Mouse (Mus musculus): ENCODE results near the gene Zfp839. TPM values are rescaled to one million over a fixed set of nuclear protein-coding genes. Genes with fewer than 3 reads are reported as not detected.

The Zfp839 gene
- total and polyA plus RNA-seq, 3 experiments: 4.2 to 5.0 TPM; not detected in 1

DNA sequence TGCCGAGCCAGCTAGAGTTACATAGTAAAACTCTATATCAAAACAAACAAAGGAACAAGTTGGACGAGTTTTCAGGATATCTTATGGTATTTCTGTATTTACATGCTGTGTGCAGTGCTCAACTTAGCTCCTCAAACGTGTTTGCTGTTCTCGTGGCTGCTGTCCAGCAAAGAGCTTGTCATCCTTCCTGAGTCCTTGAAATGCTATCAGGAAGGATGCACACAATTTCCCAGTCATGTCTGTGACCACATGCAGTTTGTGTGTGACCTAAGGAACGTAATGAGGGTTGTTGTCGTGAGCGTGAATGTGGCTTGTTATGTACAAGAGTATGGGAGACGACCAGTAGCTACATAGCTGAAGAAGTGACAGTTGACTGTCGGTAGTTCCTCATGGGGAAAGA lies 65.7 kb downstream of the Zfp839 start:
- Histone ChIP-seq H3K27ac (ENCODE audit: control insufficient read depth, low read depth, low read length) (no peak overlapping the region), H3K9ac (ENCODE audit: control insufficient read depth, low read depth, low read length, poor library complexity, severe bottlenecking) (no peak overlapping the region), H3K79me2 (ENCODE audit: control insufficient read depth, insufficient read depth, low read length, poor library complexity) (no peaks in the 10 kb centered on the region), H3K27me3 (ENCODE audit: control insufficient read depth in 1 of 2, insufficient read depth in 2 of 2, low read length in 2 of 2) (no peaks in the 10 kb centered on the region), H3K4me3 (ENCODE audit: control insufficient read depth in 1 of 2, insufficient read depth in 1 of 2, low read depth in 2 of 2, low read length in 2 of 2) (no peak overlapping the region), H3K4me1 (ENCODE audit: control insufficient read depth in 1 of 2, insufficient read depth in 2 of 2, low read length in 2 of 2) (no peaks in the 10 kb centered on the region), H3K36me3 (ENCODE audit: control insufficient read depth in 1 of 2, insufficient read depth in 2 of 2, low read length in 2 of 2) (peaks cover 0 to 1% of the 10 kb centered on the region in 2 experiments; a peak in 1 of 4 replicates), H3K9me3 (replicated peaks; ENCODE audit: insufficient read depth, low read length) (no peaks in the 10 kb centered on the region)
- TF ChIP-seq POLR2AphosphoS2 (IDR thresholded peaks at IDR 0.05; ENCODE audit: low read length) (no peak), MXI1 (IDR thresholded peaks at IDR 0.05; ENCODE audit: low read depth, low read length) (no peak), BHLHE40 (IDR thresholded peaks at IDR 0.05; ENCODE audit: borderline replicate concordance, low read depth, low read length) (no peak), USF1 (IDR thresholded peaks at IDR 0.05; ENCODE audit: low read depth, low read length) (no peak), CHD1 (IDR thresholded peaks at IDR 0.05; ENCODE audit: low read depth, low read length) (no peak), SIN3A (IDR thresholded peaks at IDR 0.05; ENCODE audit: low read length) (no peak), KAT2A (conservative IDR thresholded peaks at IDR 0.05; ENCODE audit: low read depth, low read length) (no peak), ETS1 (IDR thresholded peaks at IDR 0.05; ENCODE audit: low read depth, low read length) (no peak), GATA1 (IDR thresholded peaks at IDR 0.05; ENCODE audit: low read depth, low read length) (no peak)
- DNase-seq (ENCODE audit: low read depth, low spot score): no peak

Other genes starting within 250 kb of the Zfp839 start
- gene Dync1h1, start 248.8 kb upstream of the Zfp839 start, total RNA-seq (2012; rRNA removed): 98.2 and 101 TPM in 2 replicates
- 100 to 1,000 TPM; 157 to 230 TPM for gene Dync1h1, start 248.8 kb upstream of the Zfp839 start, polyA plus RNA-seq (2012; ENCODE audit: insufficient read depth in 1 of 2, insufficient read length in 2 of 2, low read depth in 1 of 2, low replicate concordance in 2 of 2, missing spikeins in 1 of 2)
- gene 1700001K19Rik, start 167.6 kb upstream of the Zfp839 start, total RNA-seq (2012; rRNA removed): not detected in 2 replicates
- under 1 TPM in 1 of 2 experiments, not detected in 1; 0.29 TPM for gene 1700001K19Rik, start 167.6 kb upstream of the Zfp839 start, polyA plus RNA-seq (2012; ENCODE audit: insufficient read depth in 1 of 2, insufficient read length in 2 of 2, low read depth in 1 of 2, low replicate concordance in 2 of 2, missing spikeins in 1 of 2)
- 1,509 and 1,517 TPM in 2 replicates for gene Hsp90aa1, start 147.5 kb upstream of the Zfp839 start, total RNA-seq (2012; rRNA removed)
- gene Hsp90aa1, start 147.5 kb upstream of the Zfp839 start, polyA plus RNA-seq (2012; ENCODE audit: insufficient read depth in 1 of 2, insufficient read length in 2 of 2, low read depth in 1 of 2, low replicate concordance in 2 of 2, missing spikeins in 1 of 2): 1,000 to 10,000 TPM in 1 of 2 experiments, 100 to 1,000 TPM in 1; 913 to 1,471 TPM
- gene Wdr20, start 112.3 kb upstream of the Zfp839 start, total RNA-seq (2012; rRNA removed): 21.9 and 25.8 TPM in 2 replicates
- gene Wdr20, start 112.3 kb upstream of the Zfp839 start, polyA plus RNA-seq (2012; ENCODE audit: insufficient read depth in 1 of 2, insufficient read length in 2 of 2, low read depth in 1 of 2, low replicate concordance in 2 of 2, missing spikeins in 1 of 2): 10 to 100 TPM in 1 of 2 experiments, not detected in 1; 18.8 TPM
- gene Mok, start 9.3 kb upstream of the Zfp839 start, total RNA-seq (2012; rRNA removed): 0.39 and 1.2 TPM in 2 replicates
- 1 to 10 TPM in 1 of 2 experiments, not detected in 1; 1.6 TPM for gene Mok, start 9.3 kb upstream of the Zfp839 start, polyA plus RNA-seq (2012; ENCODE audit: insufficient read depth in 1 of 2, insufficient read length in 2 of 2, low read depth in 1 of 2, low replicate concordance in 2 of 2, missing spikeins in 1 of 2)
- gene Cinp, start 38.9 kb downstream of the Zfp839 start, total RNA-seq (2012; rRNA removed): 189 and 210 TPM in 2 replicates
- 100 to 1,000 TPM in 1 of 2 experiments, not detected in 1; 162 TPM for gene Cinp, start 38.9 kb downstream of the Zfp839 start, polyA plus RNA-seq (2012; ENCODE audit: insufficient read depth in 1 of 2, insufficient read length in 2 of 2, low read depth in 1 of 2, low replicate concordance in 2 of 2, missing spikeins in 1 of 2)
- gene Tecpr2, start 39.0 kb downstream of the Zfp839 start, total RNA-seq (2012; rRNA removed): 5.9 and 6.0 TPM in 2 replicates
- gene Tecpr2, start 39.0 kb downstream of the Zfp839 start, polyA plus RNA-seq (2012; ENCODE audit: insufficient read depth in 1 of 2, insufficient read length in 2 of 2, low read depth in 1 of 2, low replicate concordance in 2 of 2, missing spikeins in 1 of 2): 1 to 10 TPM in 1 of 2 experiments, not detected in 1; 5.8 TPM
- gene Ankrd9, start 128.8 kb downstream of the Zfp839 start, total RNA-seq (2012; rRNA removed): 17.8 and 26.0 TPM in 2 replicates
- gene Ankrd9, start 128.8 kb downstream of the Zfp839 start, polyA plus RNA-seq (2012; ENCODE audit: insufficient read depth in 1 of 2, insufficient read length in 2 of 2, low read depth in 1 of 2, low replicate concordance in 2 of 2, missing spikeins in 1 of 2): 10 to 100 TPM in 1 of 2 experiments, not detected in 1; 13.8 TPM
- 23.1 and 24.0 TPM in 2 replicates for gene Rcor1, start 189.1 kb downstream of the Zfp839 start, total RNA-seq (2012; rRNA removed)
- gene Rcor1, start 189.1 kb downstream of the Zfp839 start, polyA plus RNA-seq (2012; ENCODE audit: insufficient read depth in 1 of 2, insufficient read length in 2 of 2, low read depth in 1 of 2, low replicate concordance in 2 of 2, missing spikeins in 1 of 2): 10 to 100 TPM; 37.1 to 44.3 TPM